Mouse (Mus musculus): ENCODE data around the gene Shank1.
A peak's percentile ranks its signal among the peaks of the same experiment; 100 is the strongest.

The Shank1 gene

GRCm38 (mm10) chr7:44373889-44374652, 64.0 kb downstream of the Shank1 start:
- DNase-seq, result peak; percentile 87

GRCm38 (mm10) chr7:44374756-44375155, 64.7 kb downstream of the Shank1 start:
- no peak for DNase-seq

DNA sequence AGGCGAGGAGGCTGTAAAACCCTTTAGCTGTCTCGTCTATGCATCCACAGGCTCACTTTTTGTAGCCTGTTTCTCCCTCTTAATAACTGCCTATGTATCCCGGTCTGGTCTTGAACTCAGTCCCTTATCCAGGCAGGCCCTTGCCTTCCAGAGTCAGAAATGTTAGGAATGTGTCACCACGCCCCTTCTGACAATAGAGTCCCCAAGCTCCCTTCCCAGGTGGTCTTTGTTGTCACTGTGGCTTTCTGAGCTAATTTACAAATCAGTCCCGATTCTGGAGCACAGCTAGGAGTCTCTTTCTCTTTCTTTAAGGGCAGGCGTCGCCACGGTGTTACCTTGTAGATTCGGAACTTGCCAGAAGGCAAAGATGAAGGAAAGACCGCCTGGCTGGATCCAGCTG, 65.2 kb downstream of the Shank1 start:
- DNase-seq, result no peak

DNA sequence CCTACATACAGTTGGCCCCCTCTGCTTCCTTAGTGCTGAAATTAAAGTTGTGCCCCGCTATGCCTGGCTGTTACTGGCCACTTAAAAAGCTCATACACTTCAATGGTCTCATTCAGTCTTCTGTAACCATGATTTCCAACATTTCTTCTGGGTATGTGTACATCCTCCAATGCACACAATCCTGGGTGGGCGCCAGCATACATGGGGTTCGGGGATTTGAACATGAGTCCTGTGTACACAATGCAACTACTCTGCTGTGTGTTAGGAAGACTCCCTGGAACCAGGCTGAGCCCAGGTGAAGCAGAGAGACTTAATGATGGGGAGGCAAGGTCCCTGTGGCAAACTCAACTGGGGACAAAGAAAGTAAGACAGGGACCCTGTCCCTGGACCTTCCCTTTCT, 65.7 kb downstream of the Shank1 start:
- DNase-seq, result no peak

- DNase-seq, result no peak
Observed at GRCm38 (mm10) chr7:44378290-44378689, 68.2 kb downstream of the Shank1 start.

DNA sequence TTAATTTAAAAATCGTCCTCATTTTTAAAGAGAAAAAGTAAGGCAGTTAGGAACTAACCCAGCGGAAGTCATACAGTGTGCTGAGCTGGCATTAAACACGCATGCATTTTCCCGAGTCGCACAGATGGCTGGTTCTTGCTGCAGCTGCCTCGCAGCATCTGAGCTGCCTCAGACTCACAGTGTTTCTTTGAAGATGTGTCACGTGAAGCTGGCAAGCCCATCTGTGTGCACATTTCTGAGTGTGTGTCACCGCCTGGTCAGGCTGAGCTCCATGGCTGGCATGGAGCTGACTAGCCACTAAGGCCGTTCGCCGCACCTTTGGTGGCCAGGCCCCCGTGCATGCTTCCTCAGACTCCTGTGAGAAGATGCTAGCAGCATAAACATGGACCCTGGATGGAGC, 72.5 kb downstream of the Shank1 start:
- DNase-seq, result no peak

- DNase-seq, result peak; percentile 90
Observed at GRCm38 (mm10) chr7:44383980-44384715, 74.1 kb downstream of the Shank1 start, which contains the start of gene Syt3. Gene Syt3 (plus strand): TSS chr7:44384102.

DNA sequence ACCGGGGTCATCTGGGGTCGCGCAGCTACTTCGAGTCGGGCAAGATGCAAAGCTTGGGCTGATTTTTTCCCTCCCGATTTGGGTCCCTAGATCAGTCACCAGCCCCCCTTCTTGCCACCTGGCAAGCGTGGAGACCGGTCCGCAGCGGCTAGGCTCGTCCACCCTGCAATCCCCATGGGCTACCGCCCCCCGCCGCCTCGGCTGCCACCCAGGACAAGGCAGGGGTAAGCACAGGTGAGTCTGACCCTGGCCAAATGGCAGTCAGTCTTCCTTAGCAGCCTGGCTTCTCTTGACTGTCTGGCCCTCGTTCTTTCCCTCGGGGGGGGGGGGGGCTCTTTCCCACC, 74.6 kb downstream of the Shank1 start:
- DNase-seq, result no peak

- DNase-seq, result no peak
Observed at GRCm38 (mm10) chr7:44385720-44386119, 75.7 kb downstream of the Shank1 start, which contains the start of gene 1700008O03Rik. Gene 1700008O03Rik (minus strand): TSS chr7:44385820.

DNA sequence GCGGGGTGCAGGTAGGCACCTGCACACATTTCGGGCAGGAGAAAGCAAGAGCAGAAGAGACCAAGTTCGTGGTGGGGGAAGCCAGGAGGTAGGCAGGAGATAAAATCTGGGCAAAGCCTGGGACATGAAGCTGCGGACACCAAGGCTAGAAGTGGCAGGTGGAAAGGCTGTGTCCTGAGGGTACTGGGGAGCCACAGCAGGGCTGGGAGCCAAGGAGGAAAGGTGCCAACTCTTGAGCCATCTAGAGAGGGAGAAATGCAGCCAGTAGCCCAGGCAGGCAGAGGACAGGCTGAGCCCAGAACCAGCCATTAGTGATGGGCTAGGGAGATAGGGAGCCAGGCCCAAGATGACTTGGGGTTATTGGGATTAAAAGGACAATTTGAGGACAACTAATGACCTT, 81.8 kb downstream of the Shank1 start:
- DNase-seq, result peak; percentile 94

DNA sequence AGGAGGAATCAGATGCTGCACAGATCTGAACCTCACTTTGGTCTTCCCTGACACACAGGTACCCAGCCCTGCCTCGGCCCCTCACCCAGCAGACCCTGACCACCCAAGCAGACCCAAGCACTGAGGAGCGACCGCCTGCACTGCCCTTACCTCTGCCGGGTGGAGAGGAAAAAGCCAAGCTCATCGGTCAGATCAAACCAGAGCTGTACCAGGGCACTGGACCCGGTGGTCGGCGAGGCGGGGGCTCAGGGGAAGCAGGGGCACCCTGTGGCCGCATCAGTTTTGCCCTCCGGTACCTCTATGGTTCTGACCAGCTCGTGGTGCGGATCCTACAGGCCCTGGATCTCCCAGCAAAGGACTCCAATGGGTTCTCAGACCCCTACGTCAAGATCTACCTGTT, 82.3 kb downstream of the Shank1 start:
- no peak for DNase-seq

DNA sequence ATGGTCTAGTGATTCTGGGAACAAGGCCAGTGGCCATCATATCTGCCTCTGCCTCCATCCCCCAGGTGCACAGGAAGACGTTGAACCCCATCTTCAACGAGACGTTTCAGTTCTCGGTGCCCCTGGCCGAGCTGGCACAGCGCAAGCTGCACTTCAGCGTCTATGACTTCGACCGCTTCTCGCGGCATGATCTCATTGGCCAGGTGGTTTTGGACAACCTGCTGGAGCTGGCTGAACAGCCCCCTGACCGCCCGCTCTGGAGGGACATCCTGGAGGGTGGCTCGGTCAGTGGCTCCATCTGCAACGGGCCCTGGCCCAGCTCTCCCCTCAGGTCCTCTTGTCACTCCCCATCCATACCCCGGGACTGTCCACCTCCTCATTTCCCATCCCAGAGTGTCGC, 83.2 kb downstream of the Shank1 start:
- DNase-seq, result no peak

- peak; percentile 70 for DNase-seq
Observed at GRCm38 (mm10) chr7:44398570-44398969, 88.5 kb downstream of the Shank1 start.

DNA sequence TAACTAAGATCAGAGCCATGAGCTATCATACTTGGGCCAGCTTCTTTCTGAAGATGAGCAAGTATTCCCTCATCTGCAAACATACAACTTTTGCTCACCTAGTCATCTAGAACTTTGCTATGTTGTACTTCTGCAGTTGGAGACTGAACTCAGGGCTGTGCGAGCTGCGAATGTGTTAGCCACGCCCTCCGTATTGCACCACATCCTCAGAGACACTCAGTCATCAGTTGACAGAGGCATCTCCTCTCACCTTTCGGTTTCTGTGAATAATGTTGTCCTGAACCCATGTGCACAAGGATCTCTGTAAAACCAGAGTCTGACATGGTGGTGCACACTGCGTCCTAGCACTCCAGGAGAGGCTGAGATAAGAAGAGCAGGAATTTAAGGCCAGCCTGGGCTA, 91.6 kb downstream of the Shank1 start:
- DNase-seq, result no peak

- DNase-seq, result peak; percentile 94
Observed at GRCm38 (mm10) chr7:44405346-44406014, 95.4 kb downstream of the Shank1 start.

- no peak for DNase-seq
Observed at GRCm38 (mm10) chr7:44406015-44406355, 95.9 kb downstream of the Shank1 start.

Data from cerebellum, adult 8-10 months (tissue).